Mouse (Mus musculus) thymus, adult 2 months (tissue): ENCODE results near the gene Nod2. TPM values are rescaled to one million over a fixed set of nuclear protein-coding genes. Genes with fewer than 3 reads are reported as not detected.

Experiments
- DNase-seq: peaks from one replicate; pipeline ENCODE4 v3.0.0; 2021
- H3K27ac ChIP-seq: fragments of 200-500 bp; 2 replicates; pipeline ENCODE4 v1.5.1; 2012; ENCODE audit warnings: low read length, control low read depth; ENCODE audit not compliant: control insufficient read depth, insufficient read depth
- H3K27me3 ChIP-seq: fragments of 200-500 bp; 2 replicates; pipeline ENCODE4 v1.6.1; 2012; ENCODE audit warnings: mild to moderate bottlenecking, low read length, moderate library complexity, mixed read lengths; ENCODE audit not compliant: control insufficient read depth, insufficient read depth
- H3K36me3 ChIP-seq: fragments of 200-500 bp; 2 replicates; pipeline ENCODE4 v1.6.1; 2012; ENCODE audit warnings: mild to moderate bottlenecking, low read length, moderate library complexity; ENCODE audit not compliant: control insufficient read depth, insufficient read depth
- H3K4me1 ChIP-seq: fragments of 200-500 bp; replicated peaks from 2 replicates; pipeline ENCODE4 v1.6.1; 2012; ENCODE audit warnings: low read length; ENCODE audit not compliant: control insufficient read depth, insufficient read depth
- H3K4me3 ChIP-seq: fragments of 200-500 bp; 2 replicates; pipeline ENCODE4 v1.5.1; 2012; ENCODE audit warnings: mild to moderate bottlenecking, low read length, control low read depth, moderate library complexity; ENCODE audit not compliant: control insufficient read depth, insufficient read depth
- CTCF ChIP-seq: fragments of 200-500 bp; IDR thresholded peaks from 2 replicates; pipeline ENCODE4 v1.5.1; 2012; ENCODE audit warnings: mild to moderate bottlenecking, control low read depth, low read length, moderate library complexity, borderline replicate concordance; ENCODE audit not compliant: control insufficient read depth, poor library complexity, insufficient read depth; ENCODE audit errors: extremely low read depth
- POLR2A ChIP-seq: fragments of 200-500 bp; IDR thresholded peaks from 2 replicates; pipeline ENCODE4 v1.6.1; 2012; ENCODE audit warnings: mild to moderate bottlenecking, low read length, control low read depth, moderate library complexity; ENCODE audit not compliant: control insufficient read depth, poor library complexity, insufficient read depth; ENCODE audit errors: extremely low read depth
- WGBS: fragments of 180-500 bp; shearing (Covaris S2); methylation state at CpG from one replicate; pipeline ENCODE4 v1.1.7; 2018; 5-methylcytosine and 5-hydroxymethylcytosine counted together
- polyA plus RNA-seq: library from polyadenylated mRNA; depleted of rRNA; stranded (reverse); fragments of >200 nt; gene quantifications from 2 replicates; pipeline ENCODE4 v1.2.3, GENCODE M21; 2012; rRNA removed

Nod2 gene
- polyA plus RNA-seq, 1 experiment: 2.7 TPM

GRCm38 (mm10) chr8:88723256-88723963, 76.3 kb downstream of the Nod2 start:
- Histone ChIP-seq H3K4me1 (no peaks in the 10 kb centered on the region), H3K27me3 (no peaks in the 10 kb centered on the region), H3K27ac (no peak overlapping the region), H3K36me3 (peaks cover 36% of the 10 kb centered on the region), H3K4me3 (no peak overlapping the region)
- TF ChIP-seq CTCF (no peak), POLR2A (no peak)
- DNase-seq: no peak
- WGBS: 96% methylated on average over 2 of the region's 2 CpGs

Other genes with a start within 250 kb of the Nod2 start
- 3.0 and 3.4 TPM in 2 replicates for gene Nkd1, start 126.0 kb upstream of the Nod2 start, polyA plus RNA-seq
- gene Snx20, start 11.2 kb upstream of the Nod2 start, polyA plus RNA-seq: 52.3 and 69.5 TPM in 2 replicates
- gene Cyld, start 49.7 kb downstream of the Nod2 start, polyA plus RNA-seq: 17.1 and 19.4 TPM in 2 replicates